Mouse (Mus musculus): ENCODE data around the gene 2010300C02Rik.
"Not testable (repeated sequence)": the region's sequence is repeated elsewhere in the genome, so short reads cannot be mapped to it uniquely, and the experiment has no call there.

The 2010300C02Rik gene

DNA sequence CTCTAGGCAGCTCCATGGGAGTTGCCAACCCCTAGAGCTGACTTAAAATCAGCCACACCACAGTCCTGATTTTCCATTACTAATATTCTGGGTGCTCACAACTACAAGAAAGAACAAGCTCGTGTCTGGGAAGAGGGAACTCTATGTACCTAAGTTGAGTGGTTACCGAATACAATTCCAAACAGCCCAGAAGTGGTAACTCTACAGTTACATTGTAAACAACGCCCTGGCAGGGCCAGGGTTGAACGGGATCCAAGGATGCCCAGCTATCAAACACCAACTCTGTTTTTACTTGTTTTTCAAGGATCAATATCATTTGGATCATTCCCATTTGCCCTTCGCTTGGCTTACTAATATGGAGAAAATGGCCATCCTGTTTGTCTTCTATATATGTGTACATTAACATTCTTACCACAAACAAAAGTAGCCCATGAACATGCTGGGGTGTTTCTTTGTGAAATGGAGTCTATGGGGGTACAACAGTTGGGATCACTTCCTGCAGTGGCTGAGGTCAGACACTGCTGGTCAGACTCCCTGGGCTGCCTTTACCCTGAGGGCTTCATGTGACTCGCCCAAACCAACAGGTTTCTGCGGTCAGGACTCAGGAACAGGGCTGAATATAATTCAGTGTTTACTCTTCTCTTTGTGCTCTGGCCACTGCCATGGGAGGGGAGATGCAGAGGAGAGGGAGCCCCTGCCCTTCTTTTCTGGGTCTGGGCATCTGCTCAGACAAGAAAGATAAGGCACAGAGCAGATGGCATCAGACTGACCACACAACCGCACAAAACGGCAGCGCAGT, 89.3 kb downstream of the 2010300C02Rik start:
- in situ Hi-C loops (cut with MseI, MboI): loop anchor here (10.0 kb wide), 3 partner anchors 156 to 366 kb away; no protein-coding TSS in a partner anchor

DNA sequence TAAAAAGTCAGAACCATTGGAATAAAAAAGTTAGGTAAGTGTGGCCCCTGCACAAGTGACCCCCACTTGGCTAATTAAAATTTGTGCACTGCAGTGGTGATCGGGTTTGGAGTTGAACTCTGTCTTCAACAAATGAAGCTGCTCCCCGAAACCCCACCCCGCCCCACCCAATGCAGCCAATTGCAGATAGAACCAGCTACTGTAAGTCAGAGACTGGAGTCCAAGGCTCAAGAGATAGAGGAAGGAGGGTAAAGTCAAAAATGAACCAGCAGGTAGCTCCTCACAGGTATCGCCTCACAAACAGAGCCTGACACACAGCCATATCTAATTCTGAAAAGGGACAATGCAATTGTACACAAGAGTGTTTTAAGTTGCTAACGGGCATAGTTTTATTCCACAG, 90.0 kb downstream of the 2010300C02Rik start:
- in situ Hi-C loops (cut with MseI, MboI): loop anchor here (10.0 kb wide), 3 partner anchors 155 to 365 kb away; no protein-coding TSS in a partner anchor

DNA sequence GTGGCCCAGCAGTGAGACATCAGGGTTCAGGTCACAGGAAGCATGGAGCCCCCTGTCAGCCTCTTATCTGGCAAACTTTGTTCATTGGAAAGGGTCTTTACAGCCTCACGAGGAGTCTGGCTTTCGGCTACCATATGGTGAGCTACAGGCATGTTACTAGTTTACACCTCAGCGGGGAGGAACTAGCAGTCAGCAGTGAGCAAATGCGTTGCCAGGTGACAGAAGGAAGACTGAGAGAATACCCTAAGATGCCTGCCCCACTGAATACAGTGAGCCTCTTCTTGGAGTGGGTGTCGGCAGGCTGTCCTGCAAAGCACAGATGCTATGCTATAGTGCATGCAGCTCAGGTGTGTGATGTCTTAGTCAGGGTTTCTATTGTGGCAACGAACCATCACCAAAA, 91.1 kb downstream of the 2010300C02Rik start:
- in situ Hi-C loops (cut with MseI, MboI): no loop called here

DNA sequence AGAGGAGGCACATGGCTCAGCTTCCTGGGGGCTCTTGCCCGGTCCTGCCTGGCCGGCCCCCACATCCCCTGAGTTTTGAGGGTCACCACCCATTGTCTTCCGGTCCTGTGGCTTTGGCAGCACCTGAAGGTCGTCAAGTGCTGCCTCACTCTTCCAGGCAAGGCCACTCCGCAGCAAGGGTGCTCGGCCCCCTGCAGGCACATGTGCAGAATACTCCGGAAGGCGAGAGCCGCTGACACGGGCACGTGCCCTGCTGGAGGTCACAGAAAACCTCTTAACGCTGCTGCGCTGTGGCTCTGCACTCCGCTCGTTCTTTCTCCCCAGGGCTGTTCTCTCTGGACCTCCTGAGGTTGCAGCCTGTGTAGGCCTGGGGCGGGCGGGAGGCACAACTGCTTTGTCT, 95.7 kb downstream of the 2010300C02Rik start:
- in situ Hi-C loops (cut with MseI, MboI): no loop called here

DNA sequence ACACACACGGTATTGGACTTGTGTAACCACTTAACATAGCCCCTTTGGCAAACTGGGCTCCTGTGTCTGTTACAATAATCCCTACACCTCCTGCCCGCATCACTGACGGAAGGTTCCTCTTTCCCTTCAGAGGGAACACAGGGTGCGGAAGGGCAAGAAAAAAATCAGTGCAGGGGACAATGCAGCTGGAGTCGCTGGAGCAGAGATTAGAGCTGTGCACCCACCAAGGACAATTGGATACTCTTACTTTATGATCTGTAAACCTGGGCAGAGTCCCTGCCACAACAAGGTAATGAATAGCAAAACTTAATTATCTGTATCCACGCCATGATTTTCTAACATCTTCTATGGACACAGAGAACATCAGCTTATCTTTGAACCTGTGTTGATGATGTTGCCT, 97.8 kb downstream of the 2010300C02Rik start:
- in situ Hi-C loops (cut with MseI, MboI): no loop called here

DNA sequence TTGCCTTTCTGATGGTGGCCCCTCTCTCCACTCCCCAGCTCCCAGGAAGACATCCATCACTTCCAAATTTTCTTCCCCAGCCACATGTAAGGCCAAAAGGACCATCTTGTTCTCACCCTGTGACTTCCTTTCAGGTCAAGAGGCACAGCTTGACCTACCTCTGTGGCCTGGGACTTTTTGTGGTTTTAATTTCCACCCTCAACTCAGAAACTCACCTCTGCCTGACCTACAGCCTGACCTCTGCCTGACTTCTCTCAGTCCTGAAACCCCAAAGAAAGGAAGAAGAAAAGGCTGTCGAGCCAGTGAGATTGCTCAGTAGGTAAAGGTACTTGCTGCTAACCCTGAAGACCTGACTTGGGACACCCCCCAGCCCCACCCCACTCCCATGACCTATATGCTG, 100.3 kb downstream of the 2010300C02Rik start:
- in situ Hi-C loops (cut with MseI, MboI): no loop called here

DNA sequence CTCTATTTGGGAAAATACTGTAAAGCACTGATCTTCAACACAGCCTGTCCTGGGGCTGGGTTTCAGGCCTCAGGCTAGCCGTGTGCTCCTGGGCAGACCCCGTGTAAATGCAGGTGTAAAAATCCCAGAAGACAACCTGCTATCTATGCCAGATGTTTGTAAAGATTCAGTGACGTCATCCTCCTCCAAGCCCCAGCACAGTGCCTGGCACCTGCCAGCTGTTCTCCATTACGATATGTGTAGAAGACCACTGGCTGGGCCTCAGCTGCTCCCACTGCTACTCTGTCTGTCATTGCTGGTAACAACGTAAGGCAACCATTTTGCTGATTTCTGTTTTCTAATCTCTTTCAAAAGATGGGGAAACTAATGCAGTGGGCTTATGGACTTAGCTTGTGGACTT, 102.8 kb downstream of the 2010300C02Rik start:
- in situ Hi-C loops (cut with MseI, MboI): no loop called here

DNA sequence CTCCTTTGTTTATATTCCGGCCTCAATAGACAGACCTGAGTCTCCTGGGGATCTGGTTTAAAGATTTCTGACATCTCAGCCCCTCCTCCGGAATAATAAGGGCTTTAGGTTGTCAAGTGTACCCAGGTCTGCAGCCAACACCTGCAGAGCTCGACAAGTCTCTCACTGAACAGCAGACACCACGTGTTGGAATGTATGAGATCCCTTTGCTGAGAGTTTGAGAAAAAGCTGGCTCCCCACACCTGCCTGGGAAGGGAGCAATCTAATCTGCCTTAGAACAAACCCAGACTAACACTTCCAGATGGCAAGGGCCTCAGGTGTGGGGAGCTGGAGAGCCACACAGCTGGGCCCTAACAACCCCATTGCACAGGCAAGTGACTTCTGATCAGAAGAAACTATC, 103.3 kb downstream of the 2010300C02Rik start:
- in situ Hi-C loops (cut with MseI, MboI): no loop called here

DNA sequence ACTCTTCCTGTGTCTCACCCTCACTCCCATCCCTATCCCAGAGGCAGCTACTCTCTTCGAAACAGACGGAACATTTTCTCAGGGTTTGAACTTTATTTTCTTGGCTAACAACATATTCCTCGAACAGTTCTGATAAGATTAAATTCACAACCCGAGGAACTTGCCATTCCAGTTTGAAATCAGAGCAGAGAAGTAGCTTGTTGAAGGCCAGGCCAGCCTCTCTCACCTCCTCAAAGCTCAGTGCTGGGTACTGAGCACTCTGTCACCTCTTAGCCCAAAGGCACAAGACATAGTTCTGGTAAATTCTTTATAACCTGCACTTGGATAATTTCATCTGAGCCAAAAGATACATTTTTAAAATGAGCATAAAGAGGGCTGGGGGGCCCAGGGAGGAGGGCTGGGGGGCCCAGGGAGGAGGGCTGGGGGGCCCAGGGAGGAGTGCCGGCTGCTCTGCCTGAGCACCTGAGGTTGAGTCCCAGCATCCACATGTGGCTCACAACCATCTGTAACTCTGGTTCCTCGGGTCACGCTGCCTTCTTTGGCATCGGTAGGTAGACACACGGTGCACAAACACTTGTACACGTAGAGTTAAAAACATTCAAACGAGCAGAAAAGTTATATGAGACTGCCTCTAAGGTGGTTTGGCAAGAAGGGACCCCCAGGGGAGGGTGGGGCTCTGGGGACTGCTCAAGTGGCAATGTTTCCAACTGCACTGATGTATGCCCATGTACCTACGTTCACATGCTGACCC, 104.4 kb downstream of the 2010300C02Rik start:
- in situ Hi-C loops (cut with MseI, MboI): no loop called here

DNA sequence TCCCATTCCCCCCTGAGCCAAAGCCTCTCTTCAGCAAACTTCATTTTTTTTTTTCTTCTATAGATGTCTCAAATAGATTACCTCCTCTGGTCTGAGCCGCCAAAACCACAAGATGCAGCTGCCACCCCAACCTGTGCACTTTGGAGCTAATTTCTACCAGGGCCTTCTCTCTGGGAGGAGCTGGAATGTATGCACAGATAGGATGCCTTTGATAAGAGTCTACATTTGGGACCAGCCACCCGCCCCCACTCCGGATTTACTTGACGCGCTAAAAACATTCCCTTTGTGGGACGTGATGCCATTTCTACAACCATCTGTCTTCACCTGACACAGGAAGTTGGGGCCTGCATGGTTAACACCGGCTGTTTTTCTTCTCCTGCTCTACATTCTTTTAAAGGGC, 105.0 kb downstream of the 2010300C02Rik start:
- in situ Hi-C loops (cut with MseI, MboI): no loop called here

DNA sequence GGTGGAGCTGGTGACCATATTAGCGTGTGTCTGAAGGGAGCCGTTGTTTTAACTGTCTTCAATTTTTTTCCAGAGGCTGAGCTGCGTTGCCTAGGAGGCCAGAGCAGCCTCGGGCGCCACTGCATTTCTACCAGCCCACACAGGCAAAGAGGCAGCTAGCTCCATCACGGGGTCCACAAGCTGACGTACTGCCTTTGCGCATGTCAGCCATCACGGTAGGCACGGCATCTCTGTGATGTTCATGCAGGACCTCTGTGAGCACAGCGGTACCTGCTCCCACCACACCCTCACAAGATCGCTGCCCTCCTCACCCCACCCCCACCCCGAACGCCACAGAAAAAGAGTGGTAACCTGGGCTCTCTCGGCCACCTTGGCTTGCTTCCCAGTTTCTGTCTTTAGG, 105.8 kb downstream of the 2010300C02Rik start:
- in situ Hi-C loops (cut with MseI, MboI): no loop called here

DNA sequence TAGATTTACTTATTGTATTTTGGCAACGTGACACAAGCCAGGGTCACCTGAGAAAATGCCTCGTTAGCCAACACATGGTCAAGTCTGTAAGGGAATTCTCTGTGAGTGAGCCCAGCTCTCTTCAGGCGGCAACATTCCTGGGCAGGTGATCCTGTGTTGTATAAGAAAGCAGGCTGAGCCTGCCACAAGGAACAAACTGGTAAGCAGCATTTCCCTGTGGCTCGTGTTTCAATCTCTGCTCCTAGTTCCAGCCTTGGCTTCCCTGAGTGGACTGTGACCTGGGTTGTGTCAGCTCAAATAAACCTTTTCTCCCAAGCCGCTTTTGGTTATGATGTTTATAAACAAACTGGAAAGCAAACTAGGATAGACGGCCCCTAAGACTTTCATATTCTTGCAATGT, 108.9 kb downstream of the 2010300C02Rik start:
- in situ Hi-C loops (cut with MseI, MboI): no loop called here

DNA sequence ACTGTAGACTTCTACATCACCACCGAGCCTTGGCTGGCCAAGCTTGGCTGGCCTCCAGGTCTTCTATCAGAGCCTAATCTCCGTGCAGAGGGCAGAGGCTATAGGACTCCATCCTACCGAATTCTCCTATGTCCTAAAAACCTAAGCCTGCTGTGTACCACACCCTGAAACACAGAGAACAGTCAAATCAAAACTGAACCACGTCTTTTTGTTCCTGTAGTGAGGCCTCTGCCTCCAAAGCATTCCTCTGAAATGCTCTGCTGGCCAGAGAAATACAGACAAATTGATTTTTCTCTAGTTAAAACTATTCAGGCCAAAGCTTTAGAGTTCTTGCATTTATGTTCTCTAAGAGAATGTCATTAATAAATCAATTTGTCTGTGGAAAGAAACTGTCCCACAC, 109.6 kb downstream of the 2010300C02Rik start:
- in situ Hi-C loops (cut with MseI, MboI): no loop called here

DNA sequence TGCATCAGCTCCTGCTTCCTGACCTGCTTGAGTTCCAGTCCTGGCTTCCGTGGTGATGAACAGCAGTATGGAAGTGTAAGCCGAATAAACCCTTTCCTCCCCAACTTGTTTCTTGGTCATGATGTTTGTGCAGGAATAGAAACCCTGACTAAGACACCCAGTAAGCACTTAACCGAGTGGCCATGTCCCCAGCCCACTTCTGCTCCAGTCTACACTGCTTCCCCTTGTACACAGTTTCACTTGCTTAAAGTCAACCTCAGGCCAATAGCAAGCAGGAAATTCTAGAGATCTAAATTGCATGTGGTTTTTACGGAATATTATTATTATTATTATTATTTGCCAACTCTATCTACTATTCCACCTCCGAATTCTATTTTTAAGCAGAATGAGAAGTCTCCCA, 114.2 kb downstream of the 2010300C02Rik start:
- in situ Hi-C loops (cut with MseI, MboI): not testable (repeated sequence)

DNA sequence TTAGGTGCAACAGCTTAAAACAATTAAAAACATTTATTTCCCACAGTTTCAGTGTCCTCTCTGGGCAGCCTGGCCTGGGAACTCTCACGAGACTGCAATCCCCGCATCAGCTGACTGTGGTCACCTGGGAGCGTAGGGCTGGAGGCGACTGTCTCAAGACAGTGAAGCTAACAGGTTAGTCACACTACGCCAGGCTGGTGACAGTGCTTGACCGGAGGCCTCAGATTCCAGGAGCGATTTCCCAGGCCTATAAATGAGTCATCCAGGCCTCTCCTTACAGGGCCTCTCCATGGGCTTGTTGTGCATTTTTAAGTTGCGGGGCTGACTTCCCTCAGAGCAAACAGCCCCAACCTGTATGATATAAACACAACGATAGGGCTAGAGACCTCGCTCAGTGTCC, 116.7 kb downstream of the 2010300C02Rik start:
- in situ Hi-C loops (cut with MseI, MboI): no loop called here

DNA sequence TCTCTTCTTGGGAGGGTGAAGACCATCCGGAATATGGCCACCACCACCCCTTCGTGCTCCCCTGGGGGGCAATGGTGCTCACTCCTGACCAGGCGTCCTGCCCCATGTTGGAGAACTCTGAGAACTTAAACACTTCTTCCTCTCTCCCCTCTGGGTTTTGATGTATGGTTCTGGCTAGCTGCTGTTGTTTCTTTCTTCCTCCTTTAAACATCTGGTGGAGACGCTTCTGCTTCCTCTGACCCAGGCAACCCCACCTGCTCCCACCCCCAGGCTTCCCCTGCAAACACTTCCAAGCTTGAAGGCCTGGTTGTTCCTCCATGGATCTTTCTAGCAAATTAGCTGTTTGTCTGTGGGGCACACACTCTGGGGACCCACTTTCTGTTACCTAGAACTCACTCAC, 117.6 kb downstream of the 2010300C02Rik start:
- in situ Hi-C loops (cut with MseI, MboI): no loop called here

DNA sequence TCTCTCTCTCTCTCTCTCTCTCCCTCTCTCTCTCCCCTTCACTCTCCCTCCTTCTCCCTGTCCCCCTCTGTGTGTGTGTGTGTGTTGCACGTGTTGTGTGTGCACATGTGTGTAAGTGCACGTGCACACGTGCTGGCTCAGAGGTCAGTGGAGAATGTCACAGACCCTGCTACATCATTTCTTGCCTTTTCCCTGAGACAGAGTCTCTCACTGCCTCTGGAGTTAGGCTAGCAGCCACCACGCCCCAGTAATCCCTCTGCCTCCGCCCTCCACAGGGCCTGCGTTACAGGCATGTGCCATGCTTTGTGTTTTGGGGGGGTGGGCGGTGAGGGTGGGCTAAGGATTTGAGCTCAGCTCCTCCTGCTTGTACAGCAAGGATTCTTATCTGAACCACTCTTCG, 118.4 kb downstream of the 2010300C02Rik start:
- in situ Hi-C loops (cut with MseI, MboI): no loop called here

DNA sequence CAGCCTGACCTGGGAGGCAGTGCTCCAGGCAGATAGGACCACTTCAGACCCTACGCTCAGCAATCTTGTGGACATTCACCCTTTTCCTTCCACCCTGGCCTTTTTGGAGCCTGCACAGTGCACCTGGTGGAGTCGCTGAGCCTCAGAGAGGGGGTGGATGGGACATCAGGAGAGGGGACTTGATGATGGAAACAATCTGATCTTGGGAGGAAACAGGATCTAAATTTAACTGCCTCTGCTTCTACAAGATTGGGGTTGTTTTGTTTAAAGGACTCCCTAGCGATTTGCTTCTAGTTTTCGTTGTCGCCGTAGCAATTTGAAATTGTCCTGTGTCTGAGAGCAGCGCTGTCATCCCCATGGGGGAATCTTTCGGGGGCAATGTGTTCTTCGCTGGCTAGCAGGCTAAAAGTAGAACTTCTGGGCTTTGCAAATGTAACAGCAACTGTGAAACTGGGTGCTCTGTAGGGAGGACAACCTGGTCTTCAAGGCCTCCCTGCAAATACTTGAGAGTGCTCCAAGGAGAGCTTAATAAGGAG, 119.2 kb downstream of the 2010300C02Rik start:
- in situ Hi-C loops (cut with MseI, MboI): no loop called here

DNA sequence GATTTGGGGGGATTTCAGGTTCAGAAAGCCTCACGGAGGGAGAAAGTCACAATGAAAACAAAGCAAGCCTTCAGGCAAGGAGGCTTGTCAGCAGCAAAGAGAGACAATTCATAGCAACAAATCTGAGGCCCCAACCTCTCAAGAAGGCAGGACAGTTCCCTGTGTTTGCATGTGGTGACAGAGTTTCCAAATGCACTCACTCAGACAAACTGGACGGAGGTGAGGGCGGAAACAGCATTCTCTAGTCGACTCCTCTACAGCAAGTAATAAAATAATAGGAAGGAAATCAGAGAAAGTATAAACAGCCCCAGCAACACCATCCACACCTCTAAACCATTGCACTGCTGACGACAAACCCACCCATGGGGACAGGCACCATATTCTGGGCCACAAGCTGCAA, 120.9 kb downstream of the 2010300C02Rik start:
- in situ Hi-C loops (cut with MseI, MboI): no loop called here

DNA sequence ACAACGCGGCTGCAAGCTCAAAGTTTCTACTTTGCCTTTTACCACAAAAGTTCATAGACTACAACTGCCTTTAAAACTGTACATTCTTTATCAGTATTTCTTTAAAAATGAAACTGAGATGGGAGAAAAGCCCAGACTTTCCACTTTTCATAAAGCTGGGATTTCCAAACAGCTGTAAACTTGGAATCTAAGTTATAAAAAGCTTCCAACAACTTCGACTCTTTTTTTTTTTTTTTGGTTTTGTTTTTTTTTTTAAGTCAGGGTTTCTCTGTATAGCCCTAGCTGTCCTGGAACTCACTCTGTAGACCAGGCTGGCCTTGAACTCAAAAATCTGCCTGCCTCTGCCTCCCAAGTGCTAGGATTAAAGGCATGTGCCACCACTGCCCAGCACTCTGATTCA, 125.1 kb downstream of the 2010300C02Rik start:
- in situ Hi-C loops (cut with MseI, MboI): not testable (repeated sequence)

DNA sequence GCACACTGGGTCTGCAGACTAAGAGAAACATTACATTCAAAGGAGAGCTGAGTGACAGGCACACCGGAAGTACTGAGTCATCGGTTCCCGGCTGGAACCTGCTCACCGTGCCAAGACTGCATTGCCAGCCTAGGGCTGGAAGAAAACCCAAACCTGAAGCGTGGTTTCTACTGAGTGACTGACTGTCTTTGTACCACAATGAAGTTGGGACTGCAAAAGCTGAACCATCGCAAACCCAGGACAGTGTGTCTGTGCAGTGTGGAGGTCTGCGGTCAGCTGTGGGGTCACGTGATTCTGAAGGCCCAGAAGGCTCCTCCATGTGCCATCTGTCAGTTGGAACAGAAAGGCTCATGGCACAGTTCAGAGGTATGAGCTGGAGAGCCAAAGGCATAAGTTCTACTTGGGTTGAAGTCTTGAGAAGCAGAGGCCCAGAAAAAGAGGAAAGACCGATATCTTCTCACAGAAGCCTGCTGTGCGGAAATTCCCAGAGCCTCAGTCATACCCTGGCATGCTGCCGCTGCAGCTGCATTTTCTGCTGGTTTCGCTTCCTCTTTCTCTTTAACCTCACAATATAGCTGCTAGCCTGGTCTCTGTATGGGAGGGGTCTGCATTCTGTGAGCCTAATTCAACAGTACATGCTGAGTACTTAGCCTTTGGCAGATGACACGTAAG, 133.9 kb downstream of the 2010300C02Rik start:
- in situ Hi-C loops (cut with MseI, MboI): no loop called here

DNA sequence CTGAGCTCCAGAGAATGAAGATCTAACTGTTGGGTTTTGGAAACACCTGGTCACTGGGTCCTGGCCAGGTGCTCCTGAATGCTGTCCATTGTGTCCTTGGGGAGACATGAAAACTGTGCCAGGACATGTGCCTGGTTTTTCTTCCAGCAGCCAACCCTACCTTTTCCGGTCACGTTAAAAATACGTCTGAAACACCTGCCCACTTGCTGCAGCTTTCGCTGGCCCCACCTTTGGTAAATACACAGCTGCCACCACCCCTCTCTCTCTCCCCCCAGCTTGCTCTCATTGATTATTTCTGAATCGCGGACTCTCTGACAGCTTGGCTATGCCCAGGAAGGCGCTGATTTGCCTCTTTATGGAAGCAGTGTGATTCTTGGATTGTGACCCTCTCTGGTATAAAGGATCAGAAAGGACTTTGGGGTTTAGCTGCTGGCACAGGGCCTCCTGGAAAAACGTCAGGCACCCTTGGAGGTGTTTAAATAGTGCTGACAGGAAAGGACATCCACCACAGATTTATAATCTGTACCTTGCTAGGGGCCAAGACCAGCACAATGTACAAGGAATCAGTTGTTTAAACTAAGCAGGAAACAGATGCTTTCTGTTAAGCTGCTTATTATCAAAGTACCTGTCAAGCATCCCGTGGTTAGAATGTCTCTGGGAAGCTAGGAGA, 136.0 kb downstream of the 2010300C02Rik start:
- in situ Hi-C loops (cut with MseI, MboI): no loop called here

Data from mouse trophoblast stem cell (cell line).